Mouse (Mus musculus) layer of hippocampus, adult 6 months (tissue): ENCODE data around the gene Prorsd1. TPM values are rescaled to one million over a fixed set of nuclear protein-coding genes. Genes with fewer than 3 reads are reported as not detected.

Experiments
- long read RNA-seq, 2 experiments: library from polyadenylated mRNA; unstranded; transcript quantifications; one replicate each; pipeline ENCODE4 v2.0.0; 2019 to 2020
- polyA plus RNA-seq: library from polyadenylated mRNA; unstranded; fragments of <200 nt; fragmentation: Nextera tagmentation; gene quantifications from 2 replicates; pipeline ENCODE4 v1.2.3, GENCODE M21; 2021

Prorsd1 gene
- polyA plus RNA-seq = 12.2 and 14.4 TPM in 2 replicates
- long read RNA-seq, experiment 1, transcript Prorsd1-201 (2 exons, 918 nt) = major isoform, 7 of 8 reads
- long read RNA-seq, experiment 1, partial matches to known transcripts = 0 of 8 reads
- long read RNA-seq, experiment 1, other reads (novel, unspliced or antisense) = 0 of 8 reads
- long read RNA-seq, experiment 2, partial matches to known transcripts = 0 of 4 reads
- long read RNA-seq, experiment 2, other reads (novel, unspliced or antisense) = 1 of 4 reads

DNA sequence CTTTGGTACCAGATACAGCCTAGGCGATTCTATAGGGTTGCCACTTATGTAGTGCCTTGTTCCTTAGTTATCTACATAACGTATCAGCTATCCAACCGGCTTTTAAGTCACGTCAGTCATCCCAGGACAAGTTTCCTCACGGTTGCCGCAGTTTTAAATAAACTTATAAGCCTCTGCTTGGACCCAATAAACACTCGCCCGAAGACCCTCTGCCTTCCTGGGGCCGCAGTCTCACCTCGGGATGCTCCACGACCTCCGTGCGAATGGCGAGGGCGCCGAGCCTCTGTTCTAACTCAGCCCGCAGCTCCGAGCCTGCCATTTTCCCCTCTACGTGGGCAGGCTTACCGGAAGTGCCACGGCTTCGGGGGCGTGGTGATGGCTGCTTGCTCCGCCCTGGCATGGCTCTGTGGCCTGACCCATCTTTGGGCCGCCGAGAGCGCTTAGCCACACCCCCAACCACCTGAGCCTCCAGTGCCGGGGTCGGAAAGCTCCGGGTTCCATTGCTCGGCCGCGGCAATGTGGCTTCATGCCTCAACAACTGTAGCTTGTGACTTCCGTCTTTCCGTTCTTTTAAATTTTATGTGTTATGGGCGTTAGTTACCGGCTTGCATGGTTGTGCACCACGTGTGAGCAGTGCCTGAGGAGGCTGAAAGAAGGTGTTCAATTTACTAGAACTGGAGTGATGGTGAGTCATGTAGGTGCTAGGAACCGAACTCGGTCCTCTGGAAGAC lies at the start of gene Prorsd1:
TSS of gene Prorsd1 (minus strand) at position 352 of the 731 bp plus-strand sequence.

DNA sequence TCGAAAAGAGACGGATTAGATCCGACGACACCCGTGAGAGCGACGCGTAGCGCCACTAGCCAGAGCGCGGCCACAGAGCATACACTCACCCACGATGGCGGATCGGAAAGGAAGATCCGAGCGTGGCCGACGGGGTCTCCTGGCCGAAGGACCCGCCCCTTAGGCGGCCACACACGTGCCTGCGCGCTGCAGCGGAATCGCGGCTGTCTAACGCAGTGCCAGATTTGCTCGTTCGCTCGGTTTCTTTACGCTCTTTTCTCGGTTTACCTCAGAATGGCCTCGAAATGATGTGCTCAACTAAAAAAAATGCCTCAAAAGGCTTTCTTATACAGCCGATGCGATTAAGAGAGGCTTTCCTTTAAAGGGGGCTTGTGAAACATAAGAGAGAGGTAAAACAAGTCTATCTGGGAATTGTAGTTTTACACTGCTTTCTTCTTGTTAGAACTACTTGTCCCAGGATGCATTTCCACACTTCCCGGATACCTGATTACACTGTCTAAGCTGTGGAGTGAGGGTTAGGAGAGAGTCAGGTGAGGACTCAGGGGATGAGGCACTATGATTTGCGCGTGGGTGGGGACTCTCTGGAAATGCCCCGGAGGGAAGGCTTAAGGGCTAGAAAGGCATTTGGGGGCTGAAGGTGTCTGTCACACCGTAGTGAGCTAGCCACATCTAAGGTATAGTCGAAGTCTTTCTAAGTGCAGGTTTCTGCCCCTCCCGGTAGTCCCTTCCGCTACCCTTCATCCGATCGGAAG lies 33.1 kb upstream of the Prorsd1 start, which contains the start of the genes Clhc1 and Rps27a:
TSS of gene Clhc1 (plus strand) at position 199 of the 752 bp plus-strand sequence.
TSS of gene Rps27a (minus strand) at position 358 of the 752 bp plus-strand sequence.

DNA sequence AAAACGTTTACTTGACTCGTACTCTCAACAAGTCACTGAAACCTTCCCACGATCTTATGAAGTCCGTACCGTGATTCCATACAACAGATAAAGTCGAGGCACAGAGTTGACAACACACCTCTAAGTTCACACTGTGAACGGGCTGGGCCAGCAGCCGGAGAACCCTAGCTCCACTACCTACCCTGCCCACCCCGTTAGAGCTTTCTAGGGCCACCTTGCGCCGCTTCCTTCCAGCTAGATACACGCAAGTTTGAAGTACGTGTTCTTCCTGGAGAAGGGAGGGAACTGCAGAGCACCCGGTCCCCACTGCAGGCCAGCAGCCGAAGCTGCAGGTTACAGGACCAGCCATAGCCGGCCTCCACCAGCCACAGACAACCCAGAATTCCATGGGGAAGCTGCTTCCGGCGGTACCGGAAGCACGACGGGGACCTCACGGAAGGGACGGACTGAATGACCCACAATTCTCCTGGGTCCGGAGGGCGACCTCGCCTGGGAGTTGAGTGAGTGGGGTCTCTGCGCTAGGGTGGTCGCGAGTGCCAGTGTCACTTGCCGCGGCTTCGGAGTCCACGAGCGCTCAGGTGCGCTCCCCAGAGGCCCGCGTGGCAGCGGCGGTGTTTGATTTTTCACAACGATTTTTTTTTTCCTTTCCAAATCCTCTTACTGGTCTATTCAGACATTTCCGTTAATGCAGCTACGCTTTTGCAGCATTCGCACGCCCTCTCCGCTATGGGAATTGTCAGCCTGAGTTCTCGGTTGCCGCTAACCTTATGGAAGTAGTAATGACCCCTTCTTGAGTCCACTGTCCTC lies 11.4 kb upstream of the Prorsd1 start, which contains the start of gene Mtif2:
TSS of gene Mtif2 (plus strand) at position 421 of the 807 bp plus-strand sequence.

Other genes with a start within 250 kb of the Prorsd1 start
- 10.1 and 15.4 TPM in 2 replicates for gene Ccdc88a, start 141.4 kb downstream of the Prorsd1 start, polyA plus RNA-seq
- 14.7 and 16.2 TPM in 2 replicates for gene Mtif2, start 11.4 kb upstream of the Prorsd1 start, polyA plus RNA-seq
- gene Clhc1, start 32.9 kb upstream of the Prorsd1 start, polyA plus RNA-seq = not detected in 2 replicates
- gene Rps27a, start 33.1 kb upstream of the Prorsd1 start, polyA plus RNA-seq = 1,536 and 1,667 TPM in 2 replicates
- 48.0 and 52.7 TPM in 2 replicates for gene Rtn4, start 177.9 kb upstream of the Prorsd1 start, polyA plus RNA-seq